Comparison of ENCODE assay signal across 11 mouse cellular contexts in genomic region chr3:32837847-32838246, GRCm38 (mm10). TPM values are rescaled to one million over a fixed set of nuclear protein-coding genes. Genes with fewer than 3 reads are reported as not detected.
"Had no signal": no experiment of that assay in that cellular context is flagged by ENCODE, and none has a peak within 500 bp of the region (broad histone marks: within the 10 kb centered on the region; RNA-seq: fewer than 3 reads in every experiment).

No protein-coding gene starts in this region.

- DNase-seq: lung, adult 18-20 months; lung, embryonic 14.5 days; lung, postnatal 10 days; lung, postnatal 4 days; midbrain, embryonic 14.5 days; right cerebral cortex, postnatal 14 days; thymus, adult 2 months; thymus, postnatal 25 days; thymus, postnatal 4 days had no signal

RNA-seq across cellular contexts. Expression of gene Usp13, which starts 20.5 kb away (rescaled TPM):
- total RNA-seq: megakaryocyte, adult 5-6 weeks; megakaryocyte-erythroid progenitor cell, adult 5-6 weeks had no signal
